Mouse (Mus musculus) midbrain, embryonic 16.5 days (tissue): ENCODE measurements around the gene Cstf1. TPM values are rescaled to one million over a fixed set of nuclear protein-coding genes. Genes with fewer than 3 reads are reported as not detected.

Experiments
- ATAC-seq: fragments of 200-750 bp; cut with Nextera tagmentation; 2 replicates; pipeline ENCODE4 v1.8.0; 2017; ENCODE audit warnings: moderate TSS enrichment
- H3K27ac ChIP-seq: fragments of 300-500 bp; sonication (generic); 2 replicates; pipeline ENCODE4 v1.5.1; 2014; ENCODE audit warnings: mild to moderate bottlenecking, low read length, mixed read lengths
- H3K27me3 ChIP-seq: fragments of 300-500 bp; sonication (generic); 2 replicates; pipeline ENCODE4 v1.6.1; 2014; ENCODE audit warnings: low read depth, low read length, mixed read lengths; ENCODE audit not compliant: control insufficient read depth, insufficient read depth
- H3K36me3 ChIP-seq: fragments of 300-500 bp; sonication (generic); 2 replicates; pipeline ENCODE4 v1.6.1; 2014; ENCODE audit warnings: mild to moderate bottlenecking, low read length, moderate library complexity, mixed read lengths; ENCODE audit not compliant: control insufficient read depth, insufficient read depth
- H3K4me1 ChIP-seq: fragments of 300-500 bp; sonication (generic); 2 replicates; pipeline ENCODE4 v1.6.1; 2014; ENCODE audit warnings: mild to moderate bottlenecking, low read length, mixed read lengths; ENCODE audit not compliant: control insufficient read depth, insufficient read depth
- H3K4me2 ChIP-seq: fragments of 300-500 bp; sonication (generic); 2 replicates; pipeline ENCODE4 v1.6.1; 2014; ENCODE audit warnings: mild to moderate bottlenecking, low read length, mixed read lengths
- H3K4me3 ChIP-seq: fragments of 300-500 bp; sonication (generic); 2 replicates; pipeline ENCODE4 v1.5.1; 2014; ENCODE audit warnings: low read depth, mild to moderate bottlenecking, low read length, moderate library complexity, mixed read lengths
- H3K9ac ChIP-seq: fragments of 300-500 bp; sonication (generic); 2 replicates; pipeline ENCODE4 v1.6.1; 2014; ENCODE audit warnings: low read depth, low read length, mixed read lengths
- H3K9me3 ChIP-seq: fragments of 300-500 bp; sonication (generic); replicated peaks from 2 replicates; pipeline ENCODE4 v1.6.1; 2014; ENCODE audit warnings: mild to moderate bottlenecking, low read length, mixed read lengths; ENCODE audit not compliant: control insufficient read depth, poor library complexity, severe bottlenecking
- WGBS: fragments of 180-500 bp; shearing (Covaris S2); extraction: QIAGEN DNeasy Blood & Tissue Kit; methylation state at CpG from one replicate; pipeline ENCODE4 v1.1.7; 2014; 5-methylcytosine and 5-hydroxymethylcytosine counted together
- polyA plus RNA-seq: library from polyadenylated mRNA; unstranded; fragments of >200 nt; fragmentation: Nextera tagmentation; extraction: Ambion mirVana; gene quantifications from 2 replicates; pipeline ENCODE4 v1.2.1, GENCODE M21; 2015

The Cstf1 gene
- polyA plus RNA-seq, 1 experiment from 2014 or later: 23.4 TPM

- Histone ChIP-seq H3K36me3 (0 out of 2 replicates have a peak, but pooled peaks cover 4% of the 10 kb centered on the region), H3K4me1 (peaks cover 12% of the 10 kb centered on the region), H3K27ac (peak overlapping the region; percentile 71), H3K9ac (no peak overlapping the region), H3K27me3 (no peaks in the 10 kb centered on the region), H3K9me3 (no peaks in the 10 kb centered on the region), H3K4me3 (no peak overlapping the region), H3K4me2 (no peak overlapping the region)
- WGBS: 48% methylated on average over 9 of the region's 9 CpGs
- peak; percentile 30; the same call in 1 of the 2 replicates for ATAC-seq
Observed at GRCm38 (mm10) chr2:172354761-172355160, 15.7 kb upstream of the Cstf1 start.

- ATAC-seq: no peak
- H3K9me3 ChIP-seq: no peaks in the 10 kb centered on the region
- no peak overlapping the region for H3K4me2 ChIP-seq
- peaks cover 12% of the 10 kb centered on the region for H3K4me1 ChIP-seq
- no peak overlapping the region for H3K9ac ChIP-seq
- H3K27ac ChIP-seq: no peak overlapping the region; the same call in 1 of the 2 replicates
- WGBS: 83% methylated on average over 5 of the region's 5 CpGs
- H3K4me3 ChIP-seq: no peak overlapping the region
- 0 out of 2 replicates have a peak, but pooled peaks cover 4% of the 10 kb centered on the region for H3K36me3 ChIP-seq
- H3K27me3 ChIP-seq: no peaks in the 10 kb centered on the region
Observed at GRCm38 (mm10) chr2:172355833-172356232, 14.6 kb upstream of the Cstf1 start.

- no peak for ATAC-seq
- Histone ChIP-seq H3K9me3 (no peaks in the 10 kb centered on the region), H3K27me3 (no peaks in the 10 kb centered on the region), H3K4me1 (no peaks in the 10 kb centered on the region; the same call in 1 of the 2 replicates), H3K4me3 (no peak overlapping the region), H3K36me3 (no peaks in the 10 kb centered on the region; the same call in 1 of the 2 replicates), H3K27ac (no peak overlapping the region), H3K9ac (no peak overlapping the region), H3K4me2 (no peak overlapping the region)
- WGBS: 90% methylated on average over 7 of the region's 7 CpGs
Observed at GRCm38 (mm10) chr2:172363176-172363575, 7.3 kb upstream of the Cstf1 start.

- peaks cover 14% of the 10 kb centered on the region for H3K4me1 ChIP-seq
- no peaks in the 10 kb centered on the region for H3K27me3 ChIP-seq
- H3K4me2 ChIP-seq: peak overlapping the region; percentile 78
- peak overlapping the region; percentile 93 for H3K9ac ChIP-seq
- H3K9me3 ChIP-seq: no peaks in the 10 kb centered on the region
- no peak for ATAC-seq
- WGBS: under 1% methylated on average over 11 of the region's 11 CpGs
- H3K27ac ChIP-seq: peak overlapping the region; percentile 80
- H3K36me3 ChIP-seq: peaks cover 13% of the 10 kb centered on the region
- peak overlapping the region; percentile 97 for H3K4me3 ChIP-seq
Observed at GRCm38 (mm10) chr2:172371258-172371657, 777 bp downstream of the Cstf1 start.

GRCm38 (mm10) chr2:172376551-172376950 is 6.1 kb downstream of the Cstf1 start:
- Histone ChIP-seq H3K4me3 (no peak overlapping the region), H3K9me3 (no peaks in the 10 kb centered on the region), H3K27ac (no peak overlapping the region), H3K36me3 (peaks cover 42% of the 10 kb centered on the region), H3K4me1 (peaks cover 6% of the 10 kb centered on the region), H3K9ac (no peak overlapping the region), H3K27me3 (no peaks in the 10 kb centered on the region), H3K4me2 (no peak overlapping the region)
- ATAC-seq: no peak
- 90% methylated on average over 4 of the region's 4 CpGs for WGBS

GRCm38 (mm10) chr2:172376999-172377515 is 6.6 kb downstream of the Cstf1 start:
- WGBS: 72% methylated on average over 5 of the region's 5 CpGs
- Histone ChIP-seq H3K27me3 (no peaks in the 10 kb centered on the region), H3K4me1 (peaks cover under 1% of the 10 kb centered on the region; the same call in 1 of the 2 replicates), H3K4me2 (no peak overlapping the region), H3K9me3 (no peaks in the 10 kb centered on the region), H3K36me3 (peaks cover 46% of the 10 kb centered on the region), H3K27ac (no peak overlapping the region), H3K9ac (no peak overlapping the region), H3K4me3 (no peak overlapping the region)
- no peak for ATAC-seq

GRCm38 (mm10) chr2:172378332-172378731 is 7.9 kb downstream of the Cstf1 start:
- WGBS: 75% methylated on average over 7 of the region's 7 CpGs
- Histone ChIP-seq H3K9ac (no peak overlapping the region), H3K36me3 (peaks cover 46% of the 10 kb centered on the region), H3K27ac (no peak overlapping the region), H3K4me1 (no peaks in the 10 kb centered on the region), H3K27me3 (no peaks in the 10 kb centered on the region), H3K4me2 (no peak overlapping the region), H3K9me3 (no peaks in the 10 kb centered on the region), H3K4me3 (no peak overlapping the region)
- ATAC-seq: no peak

- H3K4me1 ChIP-seq: no peaks in the 10 kb centered on the region
- no peak overlapping the region for H3K27ac ChIP-seq
- WGBS: 95% methylated on average over 17 of the region's 17 CpGs
- no peaks in the 10 kb centered on the region for H3K9me3 ChIP-seq
- H3K27me3 ChIP-seq: no peaks in the 10 kb centered on the region
- no peak for ATAC-seq
- no peak overlapping the region for H3K4me3 ChIP-seq
- peaks cover 40% of the 10 kb centered on the region for H3K36me3 ChIP-seq
- no peak overlapping the region for H3K9ac ChIP-seq
- H3K4me2 ChIP-seq: no peak overlapping the region
Observed at GRCm38 (mm10) chr2:172380513-172380912, 10.0 kb downstream of the Cstf1 start.

- Histone ChIP-seq H3K9me3 (no peaks in the 10 kb centered on the region), H3K4me1 (no peaks in the 10 kb centered on the region), H3K27ac (no peak overlapping the region), H3K4me3 (no peak overlapping the region), H3K4me2 (no peak overlapping the region), H3K9ac (no peak overlapping the region), H3K36me3 (peaks cover 32% of the 10 kb centered on the region), H3K27me3 (no peaks in the 10 kb centered on the region)
- ATAC-seq: no peak
- 92% methylated on average over 11 of the region's 11 CpGs for WGBS
Observed at GRCm38 (mm10) chr2:172381341-172381740, 10.9 kb downstream of the Cstf1 start.
